Mouse (Mus musculus) midbrain, embryonic 13.5 days (tissue): ENCODE data around the gene Gm21627. TPM values are rescaled to one million over a fixed set of nuclear protein-coding genes. Genes with fewer than 3 reads are reported as not detected.
"Not testable (repeated sequence)": the region's sequence is repeated elsewhere in the genome, so short reads cannot be mapped to it uniquely, and the experiment has no call there.

Experiments used
- ATAC-seq: fragments of 200-750 bp; cut with Nextera tagmentation; 2 replicates; pipeline ENCODE4 v1.8.0; 2017; ENCODE audit warnings: mild to moderate bottlenecking, moderate TSS enrichment, moderate library complexity
- H3K27ac ChIP-seq: fragments of 300-500 bp; sonication (generic); 2 replicates; pipeline ENCODE4 v1.5.1; 2015; ENCODE audit warnings: inconsistent platforms, mild to moderate bottlenecking, moderate library complexity
- H3K27me3 ChIP-seq: fragments of 300-500 bp; sonication (generic); 2 replicates; pipeline ENCODE4 v1.6.1; 2015; ENCODE audit warnings: mild to moderate bottlenecking, inconsistent platforms
- H3K36me3 ChIP-seq: fragments of 300-500 bp; sonication (generic); 2 replicates; pipeline ENCODE4 v1.6.1; 2015; ENCODE audit warnings: mild to moderate bottlenecking, inconsistent platforms
- H3K4me1 ChIP-seq: fragments of 300-500 bp; sonication (generic); replicated peaks from 2 replicates; pipeline ENCODE4 v1.6.1; 2015; ENCODE audit warnings: inconsistent platforms
- H3K4me2 ChIP-seq: fragments of 300-500 bp; sonication (generic); replicated peaks from 2 replicates; pipeline ENCODE4 v1.6.1; 2015; ENCODE audit warnings: moderate library complexity, mild to moderate bottlenecking, inconsistent platforms
- H3K4me3 ChIP-seq: fragments of 300-500 bp; sonication (generic); replicated peaks from 2 replicates; pipeline ENCODE4 v1.5.1; 2015; ENCODE audit warnings: mild to moderate bottlenecking, inconsistent platforms
- H3K9ac ChIP-seq: fragments of 300-500 bp; sonication (generic); replicated peaks from 2 replicates; pipeline ENCODE4 v1.6.1; 2015; ENCODE audit warnings: mild to moderate bottlenecking, inconsistent platforms
- H3K9me3 ChIP-seq: fragments of 300-500 bp; sonication (generic); 2 replicates; pipeline ENCODE4 v1.6.1; 2016; ENCODE audit warnings: mild to moderate bottlenecking, inconsistent platforms
- WGBS: fragments of 180-500 bp; shearing (Covaris S2); methylation state at CpG from one replicate; pipeline ENCODE4 v1.1.7; 2015; 5-methylcytosine and 5-hydroxymethylcytosine counted together
- polyA plus RNA-seq: library from polyadenylated mRNA; unstranded; fragments of >200 nt; fragmentation: Nextera tagmentation; extraction: Ambion mirVana; gene quantifications from 2 replicates; pipeline ENCODE4 v1.2.1, GENCODE M21; 2015

Gm21627 gene
- polyA plus RNA-seq: not detected in 2 replicates

DNA sequence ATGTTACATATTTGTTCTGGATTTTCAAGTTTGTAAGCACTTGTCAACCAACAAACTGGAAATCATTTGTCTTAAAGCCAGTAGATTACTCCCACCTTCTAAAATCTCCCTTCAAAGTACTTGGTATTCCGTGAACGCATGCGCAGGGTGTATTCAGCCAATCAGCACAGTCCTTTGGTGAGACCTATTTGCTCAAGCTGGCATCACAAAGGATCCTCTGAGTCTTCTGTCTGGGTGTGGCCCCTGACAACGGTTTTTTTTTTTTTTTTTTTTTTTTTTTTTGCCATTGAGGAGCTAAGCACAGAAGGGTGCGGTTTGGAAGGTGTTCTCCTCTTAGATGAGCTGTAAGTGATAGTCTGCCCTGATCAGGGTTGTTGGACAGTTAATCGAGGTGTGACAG, at the start of gene Gm21627:
Gene Gm21627, plus strand, starts transcription at position 301 of the 400 bp plus-strand sequence.
- not testable (repeated sequence) for H3K27me3 ChIP-seq, ATAC-seq
- no CpG with 5 or more reads among the region's 6 CpGs for WGBS

More for the DNA sequence above, at the start of gene Gm21627:
- H3K36me3 ChIP-seq, H3K9me3 ChIP-seq, H3K27ac ChIP-seq, H3K4me2 ChIP-seq, H3K4me3 ChIP-seq, H3K9ac ChIP-seq, H3K4me1 ChIP-seq: not testable (repeated sequence)
